Mouse (Mus musculus) embryo, embryonic 11 days (tissue): ENCODE measurements around the gene Cd320.
"Not testable (repeated sequence)": the region's sequence is repeated elsewhere in the genome, so short reads cannot be mapped to it uniquely, and the experiment has no call there.

Experiments
- DNase-seq: peaks from one replicate; pipeline ENCODE4 v3.0.0-alpha.2; 2015

Gene Cd320

DNA sequence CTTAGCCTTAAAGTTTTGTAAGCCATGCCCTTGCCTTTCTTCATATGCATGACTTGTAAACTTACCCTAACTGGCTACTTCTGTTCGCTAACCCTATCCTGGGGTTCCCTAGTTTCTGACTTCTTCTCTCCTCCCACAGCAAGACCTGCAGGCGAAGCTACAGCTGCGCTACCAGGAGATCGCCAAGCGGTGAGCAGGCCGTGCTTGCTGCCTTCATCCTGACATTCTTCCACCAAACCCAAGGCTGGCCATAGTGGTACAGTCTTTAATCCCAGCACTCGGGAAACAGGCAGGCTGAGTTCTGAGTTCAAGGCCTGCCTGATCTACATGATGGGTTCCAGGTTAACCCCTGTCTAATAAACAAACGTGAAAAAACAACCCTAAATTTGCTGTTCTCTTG, 17.4 kb upstream of the Cd320 start:
- DNase-seq = no peak

GRCm38 (mm10) chr17:33826850-33827249, 16.0 kb upstream of the Cd320 start:
- DNase-seq = peak; percentile 85

DNA sequence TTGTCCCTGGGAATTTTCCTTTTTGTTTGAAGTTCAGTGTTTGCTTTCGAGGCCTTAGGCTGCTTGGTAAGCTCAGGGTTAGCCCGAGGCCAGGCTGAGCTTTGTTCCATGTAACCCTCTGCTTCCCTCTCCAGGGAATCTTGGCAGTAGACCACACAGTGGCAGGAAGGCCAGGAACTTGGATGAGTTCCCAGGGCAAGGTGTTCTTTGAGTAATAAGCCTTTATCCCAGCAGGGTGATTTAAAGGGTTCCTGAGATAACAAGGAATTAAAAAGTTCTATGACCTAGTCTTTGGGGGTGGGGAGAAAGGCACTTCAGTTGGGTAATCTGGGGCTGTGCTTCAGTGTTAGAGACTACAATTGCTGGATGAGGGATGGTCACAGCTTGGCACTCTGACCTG, 14.0 kb upstream of the Cd320 start:
- DNase-seq = no peak

DNA sequence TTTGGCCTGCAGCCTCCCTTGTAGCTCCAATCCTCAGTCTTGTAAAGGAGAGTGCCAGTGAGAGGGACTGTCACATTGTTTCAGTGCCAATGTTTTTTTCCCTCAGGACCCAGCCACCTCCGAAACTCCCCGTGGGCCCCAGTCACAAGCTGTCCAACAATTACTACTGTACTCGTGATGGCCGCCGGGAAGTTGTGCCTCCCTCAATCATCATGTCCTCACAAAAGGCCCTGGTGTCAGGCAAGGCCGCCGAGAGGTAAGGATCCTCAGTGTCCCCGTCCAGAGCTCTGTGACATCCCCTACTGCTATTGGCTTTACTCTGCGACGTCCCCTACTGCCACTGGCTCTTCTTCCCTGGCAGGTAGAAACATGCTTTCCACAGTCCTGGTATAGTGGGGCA, 13.3 kb upstream of the Cd320 start:
- DNase-seq = no peak

DNA sequence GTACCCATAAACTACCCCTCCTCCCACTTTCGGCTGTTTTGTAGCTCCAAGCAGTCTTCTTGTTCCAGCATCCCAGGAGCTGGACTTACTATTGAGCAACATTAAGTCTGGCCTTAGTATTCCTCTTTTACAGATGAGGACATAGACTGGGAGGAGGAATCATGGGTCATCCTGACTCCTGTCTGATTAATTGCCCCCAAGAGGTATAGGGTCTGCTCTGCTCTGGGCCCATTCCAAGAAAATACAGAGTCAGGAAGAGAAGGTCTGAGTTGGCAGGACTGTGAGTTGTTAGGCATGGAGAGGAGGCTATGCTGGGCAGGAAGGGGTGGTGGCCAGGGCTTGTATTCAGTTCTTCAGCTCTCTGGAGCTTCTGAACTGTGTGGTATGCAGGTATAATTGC, 1.3 kb downstream of the Cd320 start:
- DNase-seq = no peak

GRCm38 (mm10) chr17:33848139-33848538, 5.2 kb downstream of the Cd320 start:
- DNase-seq = no peak

GRCm38 (mm10) chr17:33851331-33851730, 8.4 kb downstream of the Cd320 start:
- no peak for DNase-seq

- DNase-seq = no peak
Observed at GRCm38 (mm10) chr17:33857816-33858215, 14.9 kb downstream of the Cd320 start.

- peak; percentile 54 for DNase-seq
Observed at GRCm38 (mm10) chr17:33865330-33866030, 22.6 kb downstream of the Cd320 start.

- not testable (repeated sequence) for DNase-seq
Observed at GRCm38 (mm10) chr17:33873537-33873936, 30.6 kb downstream of the Cd320 start, which contains the start of gene Gm7029. Gene Gm7029 (plus strand): TSS chr17:33873837.

- DNase-seq = no peak
Observed at GRCm38 (mm10) chr17:33874411-33874810, 31.5 kb downstream of the Cd320 start.

GRCm38 (mm10) chr17:33875797-33876196, 32.9 kb downstream of the Cd320 start:
- DNase-seq = peak; percentile 20

DNA sequence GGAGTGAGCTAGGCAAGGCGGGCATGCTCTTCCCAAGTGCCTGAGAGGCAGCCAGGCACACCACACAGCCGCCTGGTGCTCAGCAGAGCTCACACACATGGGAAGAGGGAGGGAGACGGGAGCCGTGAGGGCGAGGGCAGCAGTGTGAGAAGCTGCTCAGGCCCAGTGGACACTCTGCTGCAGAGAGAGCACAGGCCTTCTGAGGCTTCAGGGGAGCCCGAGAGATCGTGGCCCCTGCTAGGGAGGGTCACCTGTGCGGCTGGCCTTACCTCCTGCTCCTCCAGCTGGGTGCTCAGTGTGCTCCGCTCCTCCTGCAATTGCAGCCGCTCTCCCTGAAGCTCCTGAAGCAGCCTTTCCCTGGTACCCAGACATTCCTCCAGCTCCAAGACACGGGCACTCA, 41.4 kb downstream of the Cd320 start:
- DNase-seq = not testable (repeated sequence)

- DNase-seq = not testable (repeated sequence)
Observed at GRCm38 (mm10) chr17:33887802-33888201, 44.9 kb downstream of the Cd320 start.

GRCm38 (mm10) chr17:33888230-33888629, 45.3 kb downstream of the Cd320 start:
- not testable (repeated sequence) for DNase-seq

DNA sequence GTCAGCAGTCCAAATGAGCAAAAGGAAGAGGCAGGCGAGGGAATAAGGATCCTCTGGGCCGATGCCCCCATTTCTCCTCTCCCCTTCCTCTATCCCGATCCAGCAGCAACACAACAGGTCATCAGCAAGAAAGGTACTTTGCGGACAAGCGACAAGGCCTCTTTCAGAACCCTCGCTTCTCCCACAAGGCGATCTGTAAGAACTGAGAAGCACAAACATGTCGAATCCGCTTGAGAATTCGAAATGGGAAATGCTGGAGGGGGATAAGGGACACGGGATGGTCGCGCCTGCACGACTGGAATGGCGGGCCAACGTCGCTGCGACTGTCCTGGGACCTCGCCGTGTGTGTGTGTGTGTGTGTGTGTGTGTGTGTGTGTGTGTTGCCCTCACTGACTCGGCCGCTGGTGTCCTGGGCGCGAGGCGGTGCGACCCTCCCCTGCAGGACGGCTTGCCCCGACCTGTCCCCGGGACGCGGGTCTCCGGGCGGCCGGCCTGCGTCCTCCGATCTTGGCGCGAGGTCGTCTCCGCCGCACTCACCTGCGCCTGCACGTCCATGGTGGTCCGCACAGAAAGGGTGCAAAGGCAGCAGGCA, 47.1 kb downstream of the Cd320 start:
- not testable (repeated sequence) for DNase-seq

GRCm38 (mm10) chr17:33890533-33891059, 47.7 kb downstream of the Cd320 start, which contains the start of gene Kifc1:
Gene Kifc1 (minus strand): TSS chr17:33890661.
- DNase-seq = peak; percentile 98

DNA sequence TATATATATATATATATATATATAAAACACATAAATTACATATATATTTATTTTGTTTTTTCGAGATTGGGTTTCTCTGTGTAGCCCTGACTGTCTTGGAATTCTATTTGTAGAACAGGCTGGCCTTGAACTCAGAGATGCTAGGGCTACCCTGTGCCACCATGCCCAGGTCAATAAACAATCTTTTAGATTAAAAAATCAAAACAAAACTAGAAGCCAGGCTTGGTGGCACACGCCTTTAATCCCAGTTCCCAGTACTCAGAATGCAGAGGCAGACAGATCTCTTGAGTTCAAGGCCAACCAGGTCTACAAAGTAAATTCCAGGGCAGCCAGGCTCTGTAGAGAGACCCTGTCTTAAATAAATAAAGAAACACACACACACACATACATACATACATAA, 48.5 kb downstream of the Cd320 start:
- DNase-seq = no peak

- not testable (repeated sequence) for DNase-seq
Observed at GRCm38 (mm10) chr17:33891892-33892291, 49.0 kb downstream of the Cd320 start.

DNA sequence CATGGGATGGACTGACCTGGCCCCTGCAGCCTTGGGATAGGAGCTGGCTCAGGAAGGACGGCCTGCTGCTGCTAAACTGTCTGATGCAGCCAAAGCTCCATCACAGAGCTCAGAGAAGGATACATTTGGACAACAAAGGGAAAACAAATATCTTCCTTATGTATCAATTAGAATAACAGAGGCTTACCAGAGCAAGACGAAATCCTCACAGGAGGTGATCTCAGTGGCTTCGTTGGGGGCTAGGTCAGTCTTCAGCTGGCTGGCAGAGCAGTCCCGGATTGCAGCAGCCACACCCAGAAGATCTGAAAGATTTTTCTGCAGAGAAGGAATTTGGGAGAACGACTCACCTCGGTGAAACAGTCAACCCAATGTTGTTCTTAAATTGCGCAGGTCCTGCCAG, 49.5 kb downstream of the Cd320 start:
- no peak for DNase-seq

- DNase-seq = not testable (repeated sequence)
Observed at GRCm38 (mm10) chr17:33893011-33893410, 50.1 kb downstream of the Cd320 start.

- peak; percentile 80 for DNase-seq
Observed at GRCm38 (mm10) chr17:33897114-33897794, 54.4 kb downstream of the Cd320 start.

GRCm38 (mm10) chr17:33898193-33898592, 55.3 kb downstream of the Cd320 start:
- not testable (repeated sequence) for DNase-seq
